In genomic region chr2:168544102-168544501, GRCm38 (mm10) we compare ENCODE assay signal across 8 mouse cellular contexts. TPM values are rescaled to one million over a fixed set of nuclear protein-coding genes. Genes with fewer than 3 reads are reported as not detected.
DNase-seq lines count a peak whose midpoint lies in the region; ATAC-seq lines count a peak whose summit lies in the region.

No protein-coding gene starts in this region.

- 14% methylated on average over 13 of the region's 13 CpGs for WGBS in kidney, embryonic 15.5 days
- WGBS in limb, embryonic 15.5 days: 15% methylated on average over 13 of the region's 13 CpGs
- WGBS in stomach, embryonic 16.5 days: 14% methylated on average over 13 of the region's 13 CpGs

- H3K4me2 ChIP-seq in kidney, embryonic 15.5 days: 0 out of 2 replicates have a peak overlapping the region, but pooled peaks have one; percentile 21
- no peak overlapping the region for H3K4me2 ChIP-seq in limb, embryonic 15.5 days
- 0 out of 2 replicates have a peak overlapping the region, but pooled peaks have one; percentile 4 for H3K4me2 ChIP-seq in stomach, embryonic 16.5 days (ENCODE audit: low read depth, low read length)

- DNase-seq in 3134 (ENCODE audit: extremely low read depth, insufficient read length, low spot score): peak; percentile 72
- peak; percentile 84 for DNase-seq in Muller cell, postnatal 12 days (ENCODE audit: inconsistent ontology term)
- peak; percentile 64 for DNase-seq in gastrocnemius, adult 18-20 months (ENCODE audit: low spot score)
- DNase-seq in cerebellum, adult 11 months: no peak
- DNase-seq in thymus, postnatal 25 days: no peak

- peak overlapping the region; percentile 58 for H3K27ac ChIP-seq in kidney, embryonic 15.5 days
- no peak overlapping the region; the same call in 1 of the 2 replicates for H3K27ac ChIP-seq in limb, embryonic 15.5 days
- H3K27ac ChIP-seq in stomach, embryonic 16.5 days (ENCODE audit: low read length): peak overlapping the region; percentile 61

- no peak overlapping the region for H3K9ac ChIP-seq in kidney, embryonic 15.5 days
- no peak overlapping the region for H3K9ac ChIP-seq in limb, embryonic 15.5 days
- H3K9ac ChIP-seq in stomach, embryonic 16.5 days (ENCODE audit: low read length): peak overlapping the region; percentile 18; the same call in 1 of the 2 replicates

- peaks cover 51% of the 10 kb centered on the region for H3K4me1 ChIP-seq in kidney, embryonic 15.5 days
- peaks cover 61% of the 10 kb centered on the region for H3K4me1 ChIP-seq in limb, embryonic 15.5 days
- H3K4me1 ChIP-seq in stomach, embryonic 16.5 days (ENCODE audit: control insufficient read depth, insufficient read depth, low read length): peaks cover 43% of the 10 kb centered on the region

- H3K9me3 ChIP-seq in kidney, embryonic 15.5 days (replicated peaks): no peaks in the 10 kb centered on the region
- H3K9me3 ChIP-seq in limb, embryonic 15.5 days: no peaks in the 10 kb centered on the region
- H3K9me3 ChIP-seq in stomach, embryonic 16.5 days (replicated peaks; ENCODE audit: control insufficient read depth, low read length): no peaks in the 10 kb centered on the region

- H3K27me3 ChIP-seq in kidney, embryonic 15.5 days: 0 out of 2 replicates have a peak, but pooled peaks cover 5% of the 10 kb centered on the region
- H3K27me3 ChIP-seq in limb, embryonic 15.5 days: peaks cover 5% of the 10 kb centered on the region; the same call in 1 of the 2 replicates
- H3K27me3 ChIP-seq in stomach, embryonic 16.5 days (ENCODE audit: control insufficient read depth, insufficient read depth, low read length): no peaks in the 10 kb centered on the region

- no peaks in the 10 kb centered on the region for H3K36me3 ChIP-seq in kidney, embryonic 15.5 days
- no peaks in the 10 kb centered on the region for H3K36me3 ChIP-seq in limb, embryonic 15.5 days
- H3K36me3 ChIP-seq in stomach, embryonic 16.5 days (ENCODE audit: control insufficient read depth, insufficient read depth, low read length): no peaks in the 10 kb centered on the region

- ATAC-seq in kidney, embryonic 15.5 days (replicated peaks; ENCODE audit: low FRiP score): peak; percentile 50; the same call in 1 of the 2 replicates
- ATAC-seq in limb, embryonic 15.5 days (ENCODE audit: insufficient number of reproducible peaks, low FRiP score, low TSS enrichment, low read depth): peak; percentile 52
- ATAC-seq in stomach, embryonic 16.5 days (ENCODE audit: insufficient read depth, low FRiP score): peak; percentile 74

- no peak overlapping the region for H3K4me3 ChIP-seq in kidney, embryonic 15.5 days (replicated peaks)
- no peak overlapping the region for H3K4me3 ChIP-seq in limb, embryonic 15.5 days
- H3K4me3 ChIP-seq in stomach, embryonic 16.5 days (replicated peaks; ENCODE audit: low read length): no peak overlapping the region

RNA-seq across cellular contexts. Expression of gene Nfatc2, which starts 57.4 kb away (rescaled TPM):
- 10 to 100 TPM; 10.1 to 12.8 TPM for total RNA-seq in gastrocnemius, adult 18-20 months (2021)
- 2.5 and 2.6 TPM in 2 replicates for polyA plus RNA-seq in kidney, embryonic 15.5 days (2015; fragmentation: Nextera tagmentation; extraction: Ambion mirVana)
- polyA plus RNA-seq in limb, embryonic 15.5 days (2015; fragmentation: Nextera tagmentation; extraction: Ambion mirVana): 6.2 and 8.9 TPM in 2 replicates
- polyA plus RNA-seq in stomach, embryonic 16.5 days (2015; fragmentation: Nextera tagmentation; extraction: Ambion mirVana): 3.1 and 3.3 TPM in 2 replicates

Comparison
In these comparisons a context has a peak if more than half of its experiments do, and no peak if none do; other contexts are left out.
1. DNase-seq: peak in 3134 (single experiment), Muller cell, postnatal 12 days (single experiment) and gastrocnemius, adult 18-20 months (single experiment); none in cerebellum, adult 11 months (single experiment) and thymus, postnatal 25 days (single experiment).
2. Peak in every context shown above with its lines, with median percentiles within 50 percentile points of each other: ATAC-seq.